Mouse (Mus musculus) E14TG2a.4 (cell line): Measurements from ENCODE around the gene Bsg.

Experiments
- H3K27me3 ChIP-seq: 2 replicates; pipeline ENCODE4 v1.6.1; 2014; ENCODE audit warnings: low read length, control low read depth; ENCODE audit not compliant: insufficient read depth
- H3K36me3 ChIP-seq: 2 replicates; pipeline ENCODE4 v1.6.1; 2014; ENCODE audit warnings: low read length, control low read depth; ENCODE audit not compliant: insufficient read depth
- H3K4me1 ChIP-seq: replicated peaks from 2 replicates; pipeline ENCODE4 v1.6.1; 2014; ENCODE audit warnings: low read depth, low read length, control low read depth
- H3K4me3 ChIP-seq: replicated peaks from 2 replicates; pipeline ENCODE4 v1.5.1; 2014; ENCODE audit warnings: mild to moderate bottlenecking, low read length
- H3K9me3 ChIP-seq: 2 replicates; pipeline ENCODE4 v1.6.1; 2014; ENCODE audit warnings: low read length, control low read depth
- CTCF ChIP-seq: conservative IDR thresholded peaks from 2 replicates; pipeline ENCODE4 v1.5.1; 2014; ENCODE audit warnings: low read length
- NANOG ChIP-seq: IDR thresholded peaks from 2 replicates; pipeline ENCODE4 v1.6.1; 2014; ENCODE audit warnings: borderline replicate concordance, low read length, mixed read lengths
- POU5F1 ChIP-seq: IDR thresholded peaks from 2 replicates; pipeline ENCODE4 v1.6.1; 2014; ENCODE audit warnings: low read length, borderline replicate concordance

Gene Bsg

DNA sequence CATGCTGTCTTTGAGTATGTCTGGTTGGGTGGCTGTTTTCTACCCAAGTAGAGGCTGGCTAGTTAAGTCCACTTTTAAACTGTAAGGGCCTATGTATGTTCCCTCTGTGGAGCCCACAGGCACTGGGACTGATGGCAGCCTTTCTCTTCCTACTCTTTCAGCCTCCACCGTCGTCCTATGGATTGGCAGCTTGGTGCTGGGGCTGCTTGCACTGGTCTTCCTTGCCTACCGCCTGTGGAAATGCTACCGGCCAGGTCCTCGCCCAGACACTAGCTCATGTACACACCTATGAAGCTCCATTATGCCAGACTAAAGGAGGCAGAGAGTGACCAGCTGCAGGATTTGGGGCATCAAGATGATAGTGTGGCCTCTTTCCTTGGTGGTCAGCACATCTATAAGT is 36.2 kb upstream of the Bsg start:
- no peaks in the 10 kb centered on the region for H3K9me3 ChIP-seq
- peaks cover 17% of the 10 kb centered on the region for H3K36me3 ChIP-seq
- H3K27me3 ChIP-seq: no peaks in the 10 kb centered on the region
- no peak overlapping the region for H3K4me3 ChIP-seq
- TF ChIP-seq NANOG (no peak), POU5F1 (no peak), CTCF (no peak)
- H3K4me1 ChIP-seq: peaks cover 56% of the 10 kb centered on the region

DNA sequence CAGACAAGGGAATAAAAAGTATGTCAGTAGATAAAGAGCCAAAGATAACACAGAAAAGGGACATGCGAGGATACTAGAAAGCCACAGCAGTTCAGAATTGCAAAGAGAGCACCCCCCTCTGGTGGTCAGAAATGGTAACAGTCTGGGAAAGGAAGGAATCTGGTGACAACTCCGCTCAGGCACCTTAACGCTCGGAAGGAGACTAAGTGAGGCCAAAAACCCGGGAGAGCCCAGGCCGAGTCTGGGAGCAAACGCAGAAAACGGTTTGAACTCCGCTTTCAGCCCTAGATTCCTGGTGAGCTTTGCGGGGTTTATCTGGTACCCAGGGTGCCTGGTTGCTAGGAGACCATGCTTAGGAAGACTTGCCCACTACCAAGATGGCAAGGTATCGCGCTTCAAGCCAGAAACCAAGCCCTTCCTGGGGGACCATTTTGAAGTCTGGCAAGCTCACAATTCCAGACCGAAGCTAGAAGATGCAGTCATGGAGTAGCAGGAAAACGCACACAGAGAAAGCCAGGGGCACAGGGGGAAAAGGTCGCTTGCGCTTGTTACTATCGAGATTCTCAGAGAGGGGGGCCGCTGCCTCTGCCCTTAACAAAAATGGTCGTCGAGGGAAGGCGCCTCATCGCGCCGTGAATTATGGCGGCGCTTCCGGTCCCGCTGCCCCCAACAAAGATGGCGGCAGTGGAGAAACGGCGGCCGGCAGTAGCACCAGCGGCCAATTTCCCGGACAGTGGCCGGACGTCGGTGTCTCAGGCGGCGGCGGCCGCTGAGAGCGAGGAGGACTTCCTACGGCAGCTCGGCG is 35.3 kb upstream of the Bsg start, which contains the start of gene Tpgs1:
TSS of gene Tpgs1 (plus strand) at position 599 of the 805 bp plus-strand sequence.
- TF ChIP-seq NANOG (no peak), POU5F1 (no peak), CTCF (peak; percentile 93)
- H3K36me3 ChIP-seq: peaks cover 23% of the 10 kb centered on the region

DNA sequence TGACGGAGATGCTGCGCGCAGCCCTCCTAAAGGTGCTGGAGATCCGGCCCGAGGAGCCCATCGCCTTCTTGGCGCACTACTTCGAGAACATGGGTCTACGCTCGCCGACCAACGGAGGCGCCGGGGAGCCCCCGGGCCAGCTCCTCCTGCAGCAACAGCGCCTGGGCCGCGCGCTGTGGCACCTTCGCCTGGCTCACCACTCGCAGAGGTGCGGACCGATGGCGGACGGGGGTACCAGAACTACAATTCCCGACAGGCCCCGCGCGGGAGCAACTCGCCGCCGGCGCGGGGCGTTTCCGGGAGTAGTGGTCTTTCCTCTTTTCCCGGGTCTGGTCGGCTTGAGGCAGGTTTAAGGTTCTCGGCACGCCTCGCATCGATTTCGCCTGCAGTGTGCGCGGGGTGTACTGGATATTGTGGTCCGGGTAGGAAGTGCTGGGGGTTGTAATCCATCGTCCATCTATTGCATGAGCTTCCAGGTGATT is 34.7 kb upstream of the Bsg start:
- TF ChIP-seq CTCF: no peak
- TF ChIP-seq NANOG: no peak
- Histone ChIP-seq H3K27me3 (no peaks in the 10 kb centered on the region), H3K4me1 (peaks cover 57% of the 10 kb centered on the region), H3K9me3 (no peaks in the 10 kb centered on the region), H3K36me3 (peaks cover 27% of the 10 kb centered on the region), H3K4me3 (peak overlapping the region; percentile 100)

More for the DNA sequence above, 35.3 kb upstream of the Bsg start, which contains the start of gene Tpgs1:
- Histone ChIP-seq H3K9me3 (no peaks in the 10 kb centered on the region), H3K4me1 (peaks cover 56% of the 10 kb centered on the region), H3K27me3 (no peaks in the 10 kb centered on the region), H3K4me3 (peak within 1 kb of the TSS; percentile 100)

DNA sequence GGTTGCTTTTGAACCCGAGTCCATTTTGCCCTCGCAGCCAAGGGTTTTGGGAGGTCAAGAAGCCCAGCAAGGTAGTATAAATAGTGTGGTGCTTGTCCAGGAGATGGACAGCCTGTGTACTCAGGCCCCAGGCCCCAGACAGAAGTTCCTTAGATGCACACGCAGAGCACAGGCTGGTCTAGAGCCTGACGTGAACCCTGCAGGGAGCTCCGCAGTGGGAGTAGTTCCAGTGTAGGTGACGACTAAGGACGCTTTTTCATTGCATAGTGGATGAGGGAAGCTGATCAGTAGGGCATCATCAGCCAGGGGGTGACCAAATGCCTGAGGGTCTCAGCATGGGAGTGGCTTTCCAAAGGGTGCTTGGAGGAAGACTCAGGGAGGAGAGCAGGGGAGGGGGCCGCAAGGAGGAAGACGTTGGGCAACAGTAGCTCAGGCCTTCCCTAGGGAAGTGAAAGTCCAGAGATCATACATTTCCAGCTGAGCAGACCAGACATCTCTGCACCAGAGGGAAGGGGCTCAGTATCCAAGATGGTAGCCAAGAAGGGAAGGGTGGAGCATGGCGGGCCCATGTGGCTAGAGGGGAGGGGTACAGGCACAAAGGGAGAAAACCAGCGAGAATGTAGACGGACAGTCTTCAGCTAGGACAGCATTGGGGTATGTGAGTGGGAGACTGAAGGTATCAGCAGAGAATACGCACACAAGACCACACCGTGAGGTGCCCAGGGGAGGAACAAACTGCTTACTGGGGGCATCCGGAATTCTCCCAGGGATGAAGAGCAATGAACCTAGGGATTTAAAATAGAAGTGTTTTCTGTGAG is 34.0 kb upstream of the Bsg start:
- H3K36me3 ChIP-seq: peaks cover 27% of the 10 kb centered on the region
- peak overlapping the region; percentile 100 for H3K4me3 ChIP-seq
- H3K27me3 ChIP-seq: no peaks in the 10 kb centered on the region
- TF ChIP-seq POU5F1 (no peak), NANOG (peak; percentile 9; the same call in 1 of the 2 replicates), CTCF (no peak)
- peaks cover 57% of the 10 kb centered on the region for H3K4me1 ChIP-seq
- no peaks in the 10 kb centered on the region for H3K9me3 ChIP-seq

DNA sequence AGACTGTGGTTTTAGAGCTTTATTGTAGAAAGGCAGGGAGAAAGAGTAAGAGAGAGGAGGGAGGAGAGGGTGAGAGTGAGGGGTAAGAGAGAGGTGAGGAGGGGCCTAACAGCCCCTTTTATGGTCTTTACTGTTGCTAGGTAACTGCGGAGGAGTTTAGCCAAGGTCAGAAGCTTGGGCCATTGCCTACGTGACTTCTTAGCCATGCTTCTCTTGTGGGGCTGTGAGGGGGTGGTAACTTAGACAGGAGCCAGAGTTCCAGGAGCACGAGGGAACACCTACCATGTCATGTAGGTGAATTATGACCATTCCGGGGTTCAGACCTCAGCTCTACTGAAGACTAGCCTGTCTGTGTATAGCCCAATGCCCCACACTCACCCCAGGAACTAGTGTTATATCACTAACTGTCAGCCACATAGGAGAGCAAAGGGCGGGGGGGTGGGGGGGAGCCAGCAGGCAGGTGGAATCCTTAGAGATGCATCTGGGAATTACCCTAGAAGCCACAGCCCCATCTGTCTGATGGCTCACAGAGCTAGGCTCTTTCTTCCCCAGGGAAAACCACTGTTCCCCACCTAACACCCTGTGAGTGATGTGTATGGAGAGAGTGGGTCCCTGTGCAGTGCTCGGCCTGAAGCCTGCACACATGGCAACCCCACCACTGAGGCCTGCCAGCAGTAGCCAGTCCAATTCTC is 32.7 kb upstream of the Bsg start:
- peaks cover 34% of the 10 kb centered on the region for H3K36me3 ChIP-seq
- H3K4me3 ChIP-seq: peak overlapping the region; percentile 100
- H3K4me1 ChIP-seq: peaks cover 58% of the 10 kb centered on the region
- TF ChIP-seq CTCF (no peak), NANOG (no peak), POU5F1 (no peak)
- no peaks in the 10 kb centered on the region for H3K27me3 ChIP-seq
- H3K9me3 ChIP-seq: no peaks in the 10 kb centered on the region

DNA sequence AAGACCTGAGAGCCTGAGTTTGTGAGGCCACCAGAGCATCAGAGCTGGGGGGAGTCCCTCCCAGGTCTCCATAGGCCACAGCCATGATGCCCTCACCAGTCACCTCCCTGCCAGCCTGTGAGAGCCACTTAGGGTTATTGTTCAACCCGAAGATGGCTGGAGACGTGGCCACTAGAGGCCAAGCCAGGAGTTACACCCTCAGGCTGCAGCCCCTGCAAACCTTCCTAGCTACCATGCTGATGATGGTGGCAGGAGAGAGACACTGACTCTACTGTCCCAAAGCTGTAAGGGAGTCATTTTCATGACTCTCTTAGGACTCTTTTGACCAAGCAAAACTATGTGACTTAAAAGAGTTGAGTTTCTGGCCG is 32.2 kb upstream of the Bsg start:
- H3K4me3 ChIP-seq: peak overlapping the region; percentile 71
- no peak for TF ChIP-seq POU5F1
- TF ChIP-seq NANOG: no peak
- peak; percentile 40 for TF ChIP-seq CTCF
- H3K9me3 ChIP-seq: no peaks in the 10 kb centered on the region
- no peaks in the 10 kb centered on the region for H3K27me3 ChIP-seq
- peaks cover 60% of the 10 kb centered on the region for H3K4me1 ChIP-seq
- peaks cover 34% of the 10 kb centered on the region for H3K36me3 ChIP-seq

DNA sequence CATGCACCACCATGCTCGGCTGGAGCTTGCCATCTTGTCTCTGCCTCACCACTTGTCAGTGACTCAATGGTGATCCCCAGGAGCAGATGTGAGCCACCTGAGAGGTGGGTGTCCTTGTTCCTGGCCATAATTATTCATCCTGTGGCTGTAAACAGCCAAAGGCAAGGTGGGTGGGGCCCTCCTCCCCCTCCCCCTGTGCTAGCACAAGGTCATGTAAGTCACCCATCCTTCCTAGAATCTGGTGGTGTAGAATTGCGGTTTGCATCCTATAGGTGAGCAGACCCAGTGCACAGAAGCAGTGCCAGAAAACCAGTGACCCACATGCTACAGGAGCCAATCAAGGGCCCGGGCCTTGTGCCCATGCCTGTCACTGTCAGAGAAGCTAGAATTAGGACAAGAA is 31.2 kb upstream of the Bsg start:
- peak overlapping the region; percentile 71 for H3K4me3 ChIP-seq
- peaks cover 34% of the 10 kb centered on the region for H3K36me3 ChIP-seq
- no peaks in the 10 kb centered on the region for H3K27me3 ChIP-seq
- TF ChIP-seq NANOG (no peak), POU5F1 (no peak), CTCF (no peak)
- no peaks in the 10 kb centered on the region for H3K9me3 ChIP-seq
- H3K4me1 ChIP-seq: peaks cover 66% of the 10 kb centered on the region

DNA sequence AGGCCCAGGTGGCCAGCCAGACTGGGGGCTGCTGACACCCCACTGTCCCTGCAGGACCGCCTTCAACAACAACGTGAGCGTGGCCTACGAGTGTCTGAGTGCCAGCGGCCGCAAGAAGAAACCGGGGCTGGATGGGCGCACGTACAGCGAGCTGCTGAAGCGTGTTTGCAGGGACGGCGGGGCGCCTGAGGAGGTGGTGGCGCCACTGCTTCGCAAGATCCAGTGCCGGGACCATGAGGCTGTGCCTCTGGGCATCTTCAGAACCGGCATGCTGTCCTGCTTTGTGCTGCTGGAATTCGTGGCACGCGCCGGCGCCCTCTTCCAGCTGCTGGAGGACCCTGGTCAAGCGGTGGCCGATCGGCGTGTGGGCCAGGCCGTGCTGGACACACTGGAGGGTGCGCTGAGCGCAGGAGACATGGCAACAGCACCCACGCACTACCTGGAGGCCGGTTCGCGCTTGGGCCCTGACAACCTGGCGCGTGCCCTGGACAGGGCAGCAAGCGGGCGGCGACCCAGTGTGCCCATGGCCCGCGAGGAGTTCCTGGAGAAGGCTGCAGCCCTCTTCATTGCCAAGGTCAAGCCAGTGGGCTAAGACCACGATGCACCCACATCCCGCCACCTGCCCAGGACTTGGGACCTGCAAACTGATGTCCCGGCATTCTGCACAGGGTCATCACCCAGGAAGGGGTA is 28.8 kb upstream of the Bsg start:
- H3K4me1 ChIP-seq: peaks cover 77% of the 10 kb centered on the region
- peak overlapping the region; percentile 78 for H3K4me3 ChIP-seq
- TF ChIP-seq NANOG: no peak
- TF ChIP-seq CTCF: no peak
- no peak for TF ChIP-seq POU5F1
- peaks cover 34% of the 10 kb centered on the region for H3K36me3 ChIP-seq
- H3K27me3 ChIP-seq: no peaks in the 10 kb centered on the region
- no peaks in the 10 kb centered on the region for H3K9me3 ChIP-seq
